Mouse (Mus musculus): ENCODE data around the gene Upk3a. TPM values are rescaled to one million over a fixed set of nuclear protein-coding genes. Genes with fewer than 3 reads are reported as not detected.

The Upk3a gene
- 0.33 and 0.50 TPM in 2 replicates for polyA plus RNA-seq (2016; fragmentation: Nextera tagmentation; extraction: Ambion mirVana)

DNA sequence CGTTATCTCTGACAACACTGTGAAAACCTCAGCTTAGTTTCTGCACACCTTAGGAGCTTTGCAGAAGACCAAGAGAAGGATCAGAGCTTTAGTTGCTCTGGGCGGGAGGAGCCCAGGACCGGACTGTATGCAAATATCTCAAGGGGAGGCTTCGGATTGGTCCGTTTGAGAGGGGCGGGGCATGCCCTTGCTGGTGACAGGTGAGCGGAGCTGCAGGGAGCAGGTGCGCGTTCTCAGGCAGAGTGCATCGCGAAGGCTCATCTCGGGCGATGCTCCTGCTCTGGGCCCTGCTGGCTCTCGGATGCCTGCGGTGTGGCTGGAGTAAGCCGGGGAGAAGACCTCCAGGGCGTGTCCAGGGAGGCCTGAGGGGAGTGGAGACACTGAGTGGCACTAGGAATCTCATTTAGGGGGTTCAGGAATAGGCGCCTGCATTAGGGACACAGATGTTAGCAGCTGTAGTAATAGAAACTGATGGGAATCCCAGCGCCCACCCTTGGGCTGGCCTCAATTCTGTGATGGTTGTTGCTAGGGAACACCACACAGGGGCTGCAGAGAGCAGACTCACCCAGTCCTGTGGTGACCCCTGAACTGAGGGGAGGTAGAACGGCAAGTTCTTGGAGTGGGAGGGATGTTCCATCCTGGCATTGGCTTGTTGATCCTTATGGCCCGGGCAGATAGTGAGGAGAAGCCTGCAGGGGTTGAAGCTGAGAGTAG is at the start of gene Upk3a:
Upk3a (plus strand) TSS at position 191 of the 714 bp plus-strand sequence.
- no peaks in the 10 kb centered on the region for H3K9me3 ChIP-seq
- peaks cover 10% of the 10 kb centered on the region; the same call in 1 of the 2 replicates for H3K4me1 ChIP-seq
- H3K4me3 ChIP-seq, result 0 out of 2 replicates have a peak within 1 kb of the TSS, but pooled peaks have one; percentile 9
- no peaks in the 10 kb centered on the region for H3K36me3 ChIP-seq
- no peak within 1 kb of the TSS for H3K9ac ChIP-seq (replicated peaks)
- 8% methylated on average over 21 of the region's 21 CpGs for WGBS
- peak within 1 kb of the TSS; percentile 30 for H3K4me2 ChIP-seq (replicated peaks)
- no peak for ATAC-seq (ENCODE audit: low FRiP score, low read depth)
- peaks cover 25% of the 10 kb centered on the region for H3K27me3 ChIP-seq
- no peak within 1 kb of the TSS for H3K27ac ChIP-seq (replicated peaks)

DNA sequence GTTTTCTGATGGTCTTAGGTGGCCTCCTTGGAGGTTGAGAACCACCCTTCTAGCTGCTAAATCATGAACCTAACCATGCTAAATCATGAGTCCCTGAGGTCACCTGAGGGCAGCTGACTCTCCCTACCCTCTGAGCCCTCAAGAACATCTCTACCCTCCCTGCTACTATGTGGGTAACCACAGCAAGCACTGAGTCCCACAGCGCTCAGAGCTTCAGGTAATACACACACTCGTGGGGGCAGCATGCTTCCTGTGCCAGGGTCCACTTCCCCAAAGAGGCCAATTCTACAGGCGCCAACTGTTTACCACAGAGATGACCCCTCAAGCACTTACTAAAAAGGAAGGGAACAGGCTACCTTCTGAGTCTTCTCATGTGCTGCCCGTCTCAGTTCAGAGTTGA is 48.4 kb upstream of the Upk3a start:
- H3K4me1 ChIP-seq, result peaks cover 9% of the 10 kb centered on the region
- no peak for ATAC-seq (ENCODE audit: low FRiP score, low read depth)
- H3K9me3 ChIP-seq, result no peaks in the 10 kb centered on the region
- no peak overlapping the region for H3K4me2 ChIP-seq (replicated peaks)
- no peak overlapping the region for H3K27ac ChIP-seq (replicated peaks)
- 89% methylated on average over 4 of the region's 4 CpGs for WGBS
- H3K4me3 ChIP-seq, result no peak overlapping the region
- no peak overlapping the region for H3K9ac ChIP-seq (replicated peaks)
- peaks cover 6% of the 10 kb centered on the region; the same call in 1 of the 2 replicates for H3K36me3 ChIP-seq
- H3K27me3 ChIP-seq, result no peaks in the 10 kb centered on the region

DNA sequence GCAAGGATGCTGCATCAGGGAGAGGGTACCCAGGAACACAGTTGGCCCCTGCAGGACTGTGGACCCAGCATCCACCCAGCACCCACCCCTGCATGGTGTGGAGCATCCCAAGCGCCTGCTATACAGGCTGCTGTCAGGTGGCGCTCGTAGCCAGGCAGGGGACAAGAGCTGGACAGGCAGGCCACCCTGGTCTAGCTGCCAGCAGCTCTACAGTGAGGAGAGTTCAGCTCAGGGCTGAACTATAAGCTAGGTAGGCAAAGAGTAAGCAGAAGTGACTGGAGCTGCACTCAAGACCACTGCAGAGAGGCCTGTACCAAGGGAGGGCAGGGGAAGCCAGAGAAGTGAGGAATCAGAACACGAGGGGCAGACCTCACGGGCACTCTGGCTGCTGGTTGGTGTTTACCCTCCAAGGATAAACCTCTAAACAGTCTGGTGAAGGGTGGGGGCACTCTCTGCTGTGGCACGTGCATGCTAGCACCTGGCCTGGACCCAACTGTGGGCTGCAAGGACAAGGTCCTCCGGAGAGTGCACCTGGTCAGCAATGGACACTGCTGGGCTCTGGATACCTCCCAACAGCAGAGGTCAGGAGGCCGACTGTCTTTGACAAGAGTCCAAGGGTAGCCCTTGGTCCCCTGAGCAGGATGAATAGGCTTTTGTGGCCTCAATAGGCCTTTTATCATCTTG is 43.9 kb upstream of the Upk3a start:
- Histone ChIP-seq H3K27ac (replicated peaks) (no peak overlapping the region), H3K9me3 (no peaks in the 10 kb centered on the region), H3K4me1 (peaks cover 36% of the 10 kb centered on the region), H3K4me2 (replicated peaks) (no peak overlapping the region), H3K36me3 (peaks cover 6% of the 10 kb centered on the region; the same call in 1 of the 2 replicates), H3K9ac (replicated peaks) (no peak overlapping the region), H3K4me3 (no peak overlapping the region), H3K27me3 (no peaks in the 10 kb centered on the region)
- 54% methylated on average over 8 of the region's 8 CpGs for WGBS
- no peak for ATAC-seq (ENCODE audit: low FRiP score, low read depth)

DNA sequence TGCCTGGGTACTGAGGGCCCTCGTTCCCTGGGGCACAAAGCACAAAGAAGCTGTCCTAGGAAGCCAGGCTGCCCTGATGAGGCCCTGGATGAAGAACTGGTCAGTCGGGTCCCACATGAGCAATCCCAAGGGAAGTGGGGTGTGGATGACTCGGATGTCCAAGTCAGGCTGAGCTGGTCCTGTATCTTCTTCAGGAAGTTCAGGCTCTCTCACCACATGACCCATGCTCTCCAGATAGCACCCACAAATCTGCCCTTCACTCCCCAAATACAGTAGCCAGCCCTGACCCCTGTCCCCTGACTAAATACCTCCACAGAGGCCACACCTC is 43.4 kb upstream of the Upk3a start:
- no peak overlapping the region for H3K4me2 ChIP-seq (replicated peaks)
- no peak for ATAC-seq (ENCODE audit: low FRiP score, low read depth)
- H3K27me3 ChIP-seq, result no peaks in the 10 kb centered on the region
- peaks cover 6% of the 10 kb centered on the region; the same call in 1 of the 2 replicates for H3K36me3 ChIP-seq
- H3K27ac ChIP-seq (replicated peaks), result no peak overlapping the region
- no peak overlapping the region for H3K4me3 ChIP-seq
- H3K4me1 ChIP-seq, result peaks cover 36% of the 10 kb centered on the region
- H3K9me3 ChIP-seq, result no peaks in the 10 kb centered on the region
- 30% methylated on average over 3 of the region's 3 CpGs for WGBS
- no peak overlapping the region for H3K9ac ChIP-seq (replicated peaks)

DNA sequence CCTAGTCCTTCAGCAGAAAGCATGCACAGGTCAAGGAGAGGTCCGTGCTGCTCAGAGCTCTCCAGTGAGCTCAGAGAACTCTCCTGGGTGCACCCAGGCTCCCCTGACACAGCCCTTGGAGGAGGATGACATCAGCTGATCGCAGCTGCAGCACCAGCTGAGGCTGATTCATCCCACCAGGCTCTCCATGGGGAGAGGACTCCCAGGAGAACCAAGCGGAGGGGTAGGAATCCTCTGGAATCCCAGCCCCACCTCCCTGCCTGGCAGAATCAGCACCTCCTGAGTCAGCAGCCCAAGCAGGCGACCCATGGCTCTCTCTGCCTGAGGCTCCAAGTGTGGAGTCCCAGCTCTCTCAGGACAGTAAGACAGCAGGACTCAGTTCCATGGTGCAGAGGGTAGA is 41.2 kb upstream of the Upk3a start:
- H3K4me2 ChIP-seq (replicated peaks), result no peak overlapping the region

DNA sequence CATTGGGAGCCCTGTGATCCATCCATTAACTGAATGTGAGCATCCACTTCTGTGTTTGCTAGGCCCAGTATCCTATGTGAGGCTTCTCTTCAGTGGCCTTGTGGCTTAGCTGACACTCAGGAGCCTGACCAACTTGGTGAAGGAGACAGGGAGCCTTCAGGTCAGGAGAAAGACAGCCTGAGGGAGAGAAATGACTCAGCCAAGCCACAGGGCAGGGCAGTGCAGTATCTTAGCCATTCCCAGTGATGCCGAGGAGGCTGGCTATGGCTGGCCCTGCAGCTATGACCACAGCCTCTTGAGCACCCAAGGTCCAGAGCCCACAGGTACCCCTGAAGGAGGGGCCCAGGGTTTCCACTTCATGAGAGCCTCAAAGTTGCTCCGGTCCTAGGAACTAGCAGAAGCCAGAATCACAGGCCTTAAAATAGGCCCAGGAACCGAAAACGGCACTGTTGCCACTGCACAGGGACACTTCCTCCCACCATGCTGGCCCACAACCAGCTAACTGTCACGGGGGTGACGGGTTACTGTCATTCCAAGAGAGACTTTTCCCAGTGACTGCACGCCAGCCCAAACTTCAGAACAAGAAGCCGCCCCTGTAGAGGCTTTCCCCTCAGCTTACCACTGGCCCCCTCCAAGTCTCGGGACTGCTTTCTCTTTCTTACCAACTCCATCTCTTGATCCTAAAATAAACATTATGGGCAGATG is 35.2 kb upstream of the Upk3a start:
- H3K4me3 ChIP-seq, result no peak overlapping the region
- H3K27me3 ChIP-seq, result no peaks in the 10 kb centered on the region
- 88% methylated on average over 9 of the region's 9 CpGs for WGBS
- ATAC-seq (ENCODE audit: low FRiP score, low read depth), result no peak
- peaks cover 18% of the 10 kb centered on the region for H3K4me1 ChIP-seq
- no peak overlapping the region for H3K4me2 ChIP-seq (replicated peaks)
- H3K36me3 ChIP-seq, result no peaks in the 10 kb centered on the region
- H3K9ac ChIP-seq (replicated peaks), result no peak overlapping the region
- H3K27ac ChIP-seq (replicated peaks), result no peak overlapping the region
- H3K9me3 ChIP-seq, result no peaks in the 10 kb centered on the region

More for the DNA sequence above, 41.2 kb upstream of the Upk3a start:
- H3K36me3 ChIP-seq, result no peaks in the 10 kb centered on the region
- H3K4me3 ChIP-seq, result no peak overlapping the region
- ATAC-seq (ENCODE audit: low FRiP score, low read depth), result no peak
- H3K9me3 ChIP-seq, result no peaks in the 10 kb centered on the region
- 43% methylated on average over 4 of the region's 4 CpGs for WGBS
- H3K9ac ChIP-seq (replicated peaks), result no peak overlapping the region
- no peak overlapping the region for H3K27ac ChIP-seq (replicated peaks)
- peaks cover 36% of the 10 kb centered on the region for H3K4me1 ChIP-seq
- H3K27me3 ChIP-seq, result no peaks in the 10 kb centered on the region

DNA sequence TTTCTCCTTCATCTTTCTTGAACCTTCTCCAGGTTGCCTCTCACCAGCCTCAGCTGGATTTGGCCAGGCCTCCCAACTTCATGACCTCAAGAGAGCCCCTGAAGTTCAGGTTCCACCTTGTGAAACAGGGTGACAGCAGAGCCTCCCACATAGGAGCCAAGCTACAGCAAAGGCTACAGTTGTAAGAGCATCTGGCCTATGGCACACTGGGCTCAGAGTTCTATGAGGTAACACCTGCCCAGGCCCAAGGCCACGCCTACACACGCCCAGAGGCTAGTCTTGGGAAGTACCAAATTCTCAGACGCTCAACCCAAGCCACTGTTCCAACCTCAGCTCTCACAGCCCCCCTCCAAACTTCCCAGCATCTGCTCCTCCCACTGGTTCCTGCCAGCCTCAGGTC is 34.1 kb upstream of the Upk3a start:
- no peaks in the 10 kb centered on the region for H3K27me3 ChIP-seq
- H3K27ac ChIP-seq (replicated peaks), result no peak overlapping the region
- peaks cover 19% of the 10 kb centered on the region for H3K4me1 ChIP-seq
- no peaks in the 10 kb centered on the region for H3K9me3 ChIP-seq
- no peaks in the 10 kb centered on the region for H3K36me3 ChIP-seq
- H3K4me3 ChIP-seq, result no peak overlapping the region
- 82% methylated on average over 3 of the region's 3 CpGs for WGBS
- no peak overlapping the region for H3K9ac ChIP-seq (replicated peaks)
- no peak overlapping the region for H3K4me2 ChIP-seq (replicated peaks)
- no peak for ATAC-seq (ENCODE audit: low FRiP score, low read depth)

DNA sequence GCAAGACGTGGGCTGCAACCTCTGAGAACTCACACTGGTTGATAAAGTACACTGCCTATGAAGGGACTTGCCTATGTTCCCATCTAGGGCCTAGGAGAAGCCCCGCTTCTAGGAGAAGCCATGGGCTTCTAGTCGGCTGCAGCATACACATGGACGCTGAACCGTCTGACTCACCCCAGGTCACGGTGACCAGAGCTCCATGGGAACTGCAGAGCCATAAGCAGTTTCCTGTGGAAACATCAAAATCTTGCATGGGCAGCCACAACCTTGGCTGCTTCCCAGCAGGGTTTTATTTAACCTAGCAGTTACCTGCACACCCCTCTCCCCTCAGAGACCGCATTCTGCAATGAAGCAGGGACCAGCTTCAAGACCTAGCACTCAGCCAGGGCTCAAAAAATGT is 33.2 kb upstream of the Upk3a start:
- Histone ChIP-seq H3K36me3 (no peaks in the 10 kb centered on the region), H3K9ac (replicated peaks) (no peak overlapping the region), H3K4me2 (replicated peaks) (no peak overlapping the region), H3K4me1 (peaks cover 26% of the 10 kb centered on the region), H3K9me3 (no peaks in the 10 kb centered on the region), H3K4me3 (no peak overlapping the region), H3K27ac (replicated peaks) (no peak overlapping the region), H3K27me3 (no peaks in the 10 kb centered on the region)
- WGBS, result 86% methylated on average over 7 of the region's 7 CpGs
- no peak for ATAC-seq (ENCODE audit: low FRiP score, low read depth)

DNA sequence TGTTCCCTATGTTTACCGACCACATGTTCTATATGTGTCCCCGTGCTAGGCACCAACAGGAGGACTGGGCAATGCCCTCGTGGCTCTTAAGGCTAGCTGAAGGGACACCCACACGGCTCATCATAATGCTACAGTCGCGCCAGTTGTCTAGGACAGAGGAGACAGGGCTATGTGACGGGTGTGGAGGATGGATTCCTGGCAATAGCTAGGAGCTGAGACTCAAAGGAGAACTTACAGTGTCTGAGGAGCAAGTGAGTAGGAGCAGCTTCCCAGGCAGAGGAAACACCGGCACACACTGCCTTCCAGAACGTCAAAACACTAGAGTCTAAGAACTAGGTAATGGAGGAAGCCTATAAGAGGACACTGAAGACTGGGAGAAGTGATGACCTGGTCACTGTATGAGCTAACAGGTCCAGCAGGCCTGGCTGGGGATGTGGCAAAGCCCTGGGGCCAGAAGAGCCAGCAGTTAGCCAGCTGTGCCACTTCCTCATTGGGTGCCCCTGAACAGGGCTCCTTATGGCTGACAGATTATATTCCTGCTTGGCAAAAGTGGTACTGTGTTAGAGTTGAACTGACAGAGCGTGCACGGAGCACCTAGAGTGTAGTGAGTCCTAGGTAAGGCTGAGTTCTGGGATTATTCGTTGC is 31.3 kb upstream of the Upk3a start:
- Histone ChIP-seq H3K9ac (replicated peaks) (no peak overlapping the region), H3K4me3 (0 out of 2 replicates have a peak overlapping the region, but pooled peaks have one; percentile 86)
- no peak for ATAC-seq (ENCODE audit: low FRiP score, low read depth)

DNA sequence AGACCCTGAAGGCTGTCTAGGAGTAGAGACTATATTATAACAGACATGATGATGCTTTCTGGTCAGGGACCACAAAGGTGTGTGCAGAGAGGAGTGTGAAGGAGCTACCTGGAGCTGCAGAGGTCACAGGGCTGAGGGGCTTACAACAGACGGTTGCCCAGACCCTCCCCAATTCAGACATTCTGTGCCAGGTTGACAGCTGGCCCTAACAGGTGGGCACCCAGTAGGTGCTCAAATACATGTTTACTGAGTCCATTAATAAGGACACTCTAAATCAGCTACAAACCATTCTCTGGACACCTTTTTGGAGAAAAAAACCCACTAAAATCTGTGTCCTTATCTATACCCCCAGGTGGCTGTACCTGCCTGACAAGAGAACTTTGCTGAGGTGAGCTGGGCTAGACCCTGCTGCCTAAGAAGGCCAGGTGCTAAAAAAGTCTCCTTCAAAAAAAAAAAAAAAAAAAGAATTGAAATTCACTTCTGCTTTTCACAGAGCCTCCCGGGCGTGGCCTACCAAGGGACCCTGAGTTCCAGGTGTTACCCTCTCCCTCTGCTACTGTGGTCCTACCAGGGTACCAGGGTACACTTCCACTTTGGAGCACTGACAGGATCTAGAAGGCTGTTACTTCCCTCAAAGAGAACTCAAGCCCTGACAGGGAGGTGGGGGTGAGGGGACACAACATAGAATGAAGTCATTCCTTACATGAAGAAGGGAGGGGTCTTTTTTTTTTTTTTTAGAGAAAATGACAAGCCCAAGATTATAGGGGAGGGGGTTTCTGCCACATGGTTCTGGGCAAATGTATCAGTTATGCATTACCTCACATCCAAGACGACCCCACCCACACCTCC is 30.5 kb upstream of the Upk3a start:
- Histone ChIP-seq H3K4me2 (replicated peaks) (peak overlapping the region; percentile 70), H3K4me3 (peak overlapping the region; percentile 86), H3K27me3 (peaks cover 8% of the 10 kb centered on the region), H3K4me1 (peaks cover 34% of the 10 kb centered on the region), H3K9ac (replicated peaks) (peak overlapping the region; percentile 93), H3K27ac (replicated peaks) (no peak overlapping the region), H3K36me3 (no peaks in the 10 kb centered on the region), H3K9me3 (no peaks in the 10 kb centered on the region)
- ATAC-seq (ENCODE audit: low FRiP score, low read depth), result no peak
- WGBS, result 67% methylated on average over 4 of the region's 4 CpGs

More for the DNA sequence above, 31.3 kb upstream of the Upk3a start:
- Histone ChIP-seq H3K27me3 (peaks cover 5% of the 10 kb centered on the region), H3K27ac (replicated peaks) (no peak overlapping the region), H3K36me3 (no peaks in the 10 kb centered on the region), H3K4me2 (replicated peaks) (peak overlapping the region; percentile 70), H3K9me3 (no peaks in the 10 kb centered on the region), H3K4me1 (peaks cover 34% of the 10 kb centered on the region)
- 90% methylated on average over 12 of the region's 12 CpGs for WGBS

Data from midbrain, embryonic 12.5 days (tissue).